Mouse (Mus musculus) limb, embryonic 14.5 days (tissue): ENCODE results near the gene Gmip. TPM values are rescaled to one million over a fixed set of nuclear protein-coding genes. Genes with fewer than 3 reads are reported as not detected.

Experiments used
- ATAC-seq: fragments of 200-750 bp; cut with Nextera tagmentation; 2 replicates; pipeline ENCODE4 v1.8.0; 2017; ENCODE audit warnings: low read depth, moderate number of reproducible peaks, moderate TSS enrichment; ENCODE audit not compliant: low FRiP score
- DNase-seq: peaks from one replicate; pipeline ENCODE4 v3.0.0-alpha.2; 2015; ENCODE audit warnings: low spot score
- H3K27ac ChIP-seq: fragments of 300-500 bp; sonication (generic); replicated peaks from 2 replicates; pipeline ENCODE4 v1.5.1; 2014; ENCODE audit warnings: low read depth, mild to moderate bottlenecking, low read length, moderate library complexity, mixed read lengths
- H3K27me3 ChIP-seq: fragments of 300-500 bp; sonication (generic); 2 replicates; pipeline ENCODE4 v1.6.1; 2014; ENCODE audit warnings: low read length, mixed read lengths; ENCODE audit not compliant: control insufficient read depth, insufficient read depth
- H3K36me3 ChIP-seq: fragments of 300-500 bp; sonication (generic); 2 replicates; pipeline ENCODE4 v1.6.1; 2014; ENCODE audit warnings: mild to moderate bottlenecking, low read length, moderate library complexity, mixed read lengths; ENCODE audit not compliant: control insufficient read depth, insufficient read depth
- H3K4me1 ChIP-seq: fragments of 300-500 bp; sonication (generic); 2 replicates; pipeline ENCODE4 v1.6.1; 2014; ENCODE audit warnings: antibody characterized with exemption, low read length, mixed read lengths; ENCODE audit not compliant: control insufficient read depth, insufficient read depth
- H3K4me2 ChIP-seq: fragments of 300-500 bp; sonication (generic); replicated peaks from 2 replicates; pipeline ENCODE4 v1.6.1; 2014; ENCODE audit warnings: low read depth, mild to moderate bottlenecking, low read length, moderate library complexity; ENCODE audit not compliant: severe bottlenecking
- H3K4me3 ChIP-seq: fragments of 300-500 bp; sonication (generic); replicated peaks from 2 replicates; pipeline ENCODE4 v1.5.1; 2014; ENCODE audit warnings: low read length
- H3K9ac ChIP-seq: fragments of 300-500 bp; sonication (generic); 2 replicates; pipeline ENCODE4 v1.6.1; 2014; ENCODE audit warnings: mild to moderate bottlenecking, low read depth, low read length, moderate library complexity; ENCODE audit not compliant: severe bottlenecking
- H3K9me3 ChIP-seq: fragments of 300-500 bp; sonication (generic); 2 replicates; pipeline ENCODE4 v1.6.1; 2016; ENCODE audit warnings: low read length; ENCODE audit not compliant: control insufficient read depth
- POLR2A ChIP-seq: fragments of 200-500 bp; IDR thresholded peaks from 2 replicates; pipeline ENCODE4 v1.8.0; 2012; ENCODE audit warnings: inconsistent platforms, mild to moderate bottlenecking, moderate library complexity, borderline replicate concordance; ENCODE audit not compliant: insufficient read depth, insufficient read length; ENCODE audit errors: extremely low read depth
- WGBS: fragments of 180-500 bp; shearing (Covaris S2); extraction: QIAGEN DNeasy Blood & Tissue Kit; methylation state at CpG from one replicate; pipeline ENCODE4 v1.1.7; 2014; 5-methylcytosine and 5-hydroxymethylcytosine counted together
- polyA plus RNA-seq, 2 experiments: library from polyadenylated mRNA; depleted of rRNA in 1 of 2; stranded (reverse) in 1 of 2; unstranded in 1 of 2; fragments of >200 nt; fragmentation: Nextera tagmentation in 1 of 2; extraction: Ambion mirVana in 1 of 2; gene quantifications; 2 replicates each; pipeline versions ENCODE4 v1.2.1 to v1.2.3; 2012 to 2014

The Gmip gene
- polyA plus RNA-seq, 2 experiments: 7.7 to 25.4 TPM

DNA sequence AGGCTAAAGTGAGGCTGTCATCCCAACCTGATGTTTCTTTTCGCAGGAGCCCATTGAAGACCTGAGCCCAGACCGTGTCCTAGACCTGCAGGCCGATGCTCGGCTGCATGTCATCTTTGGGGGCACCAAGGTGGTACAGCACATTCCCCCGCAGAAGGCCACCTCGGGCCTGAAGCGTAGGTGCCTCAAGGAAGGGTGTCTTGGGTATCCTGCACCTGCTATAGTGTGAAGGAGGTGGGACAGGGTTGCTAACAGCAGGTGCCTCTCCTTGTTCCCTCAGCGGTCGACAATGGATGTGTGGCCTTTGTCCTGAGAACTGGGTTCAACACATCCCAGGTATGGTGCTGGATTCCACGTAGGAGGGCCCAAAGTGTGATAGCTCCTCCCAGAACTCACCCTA, 10.8 kb upstream of the Gmip start:
- Histone ChIP-seq H3K27me3 (no peaks in the 10 kb centered on the region), H3K4me2 (no peak overlapping the region), H3K36me3 (peaks cover 90% of the 10 kb centered on the region), H3K4me3 (no peak overlapping the region), H3K27ac (no peak overlapping the region), H3K9ac (no peak overlapping the region), H3K4me1 (peaks cover 2% of the 10 kb centered on the region), H3K9me3 (no peaks in the 10 kb centered on the region)
- 94% methylated on average over 10 of the region's 10 CpGs for WGBS
- no peak for TF ChIP-seq POLR2A
- DNase-seq: no peak
- no peak for ATAC-seq

DNA sequence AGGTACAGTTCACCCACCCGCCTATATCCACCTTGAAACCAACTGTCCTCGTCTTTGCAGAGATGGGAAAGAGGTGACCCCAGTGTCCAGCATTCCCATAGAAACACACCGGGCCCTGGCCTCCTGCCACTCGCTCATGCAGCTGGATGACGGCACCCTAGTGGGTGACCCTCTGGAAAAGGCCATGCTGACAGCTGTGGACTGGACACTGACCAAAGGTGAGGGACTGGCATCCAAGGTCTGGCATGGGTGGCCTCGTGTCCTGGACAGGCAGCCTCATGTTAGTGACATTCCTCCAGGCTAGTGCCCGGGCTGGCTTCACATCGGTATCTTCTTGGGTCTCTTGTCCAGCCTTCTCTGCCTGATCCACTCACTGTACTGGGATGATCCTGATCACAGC, 9.2 kb upstream of the Gmip start:
- no peak overlapping the region for H3K4me2 ChIP-seq
- WGBS: 91% methylated on average over 8 of the region's 8 CpGs
- H3K36me3 ChIP-seq: peaks cover 99% of the 10 kb centered on the region
- ATAC-seq: no peak
- H3K9ac ChIP-seq: no peak overlapping the region
- no peaks in the 10 kb centered on the region for H3K4me1 ChIP-seq
- no peak for DNase-seq
- no peak for TF ChIP-seq POLR2A
- H3K4me3 ChIP-seq: no peak overlapping the region
- H3K27me3 ChIP-seq: no peaks in the 10 kb centered on the region
- no peak overlapping the region for H3K27ac ChIP-seq
- H3K9me3 ChIP-seq: no peaks in the 10 kb centered on the region

DNA sequence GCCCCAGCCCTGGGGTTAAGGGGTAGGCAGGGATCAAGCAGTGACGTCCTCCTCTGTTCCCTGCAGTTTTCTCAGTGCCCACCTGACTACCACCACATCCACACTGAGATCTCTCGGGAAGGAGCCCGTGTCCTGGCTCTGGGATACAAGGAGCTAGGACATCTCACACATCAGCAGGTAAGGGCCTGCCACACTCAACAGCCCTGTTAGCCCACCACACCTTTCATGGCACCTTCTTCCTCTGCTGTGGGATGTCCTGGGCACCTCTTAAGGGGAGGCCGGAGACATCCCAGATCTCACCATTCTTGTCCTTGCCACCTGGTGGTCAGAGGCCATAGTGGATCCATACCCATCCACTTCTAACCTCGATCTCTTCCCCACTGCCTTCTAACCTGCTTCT, 8.5 kb upstream of the Gmip start:
- no peak overlapping the region for H3K4me2 ChIP-seq
- no peak overlapping the region for H3K27ac ChIP-seq
- no peak overlapping the region for H3K9ac ChIP-seq
- peaks cover 99% of the 10 kb centered on the region for H3K36me3 ChIP-seq
- no peak overlapping the region for H3K4me3 ChIP-seq
- no peaks in the 10 kb centered on the region for H3K4me1 ChIP-seq
- H3K9me3 ChIP-seq: no peaks in the 10 kb centered on the region
- WGBS: 95% methylated on average over 5 of the region's 5 CpGs
- no peak for TF ChIP-seq POLR2A
- DNase-seq: no peak
- no peak for ATAC-seq
- no peaks in the 10 kb centered on the region for H3K27me3 ChIP-seq

DNA sequence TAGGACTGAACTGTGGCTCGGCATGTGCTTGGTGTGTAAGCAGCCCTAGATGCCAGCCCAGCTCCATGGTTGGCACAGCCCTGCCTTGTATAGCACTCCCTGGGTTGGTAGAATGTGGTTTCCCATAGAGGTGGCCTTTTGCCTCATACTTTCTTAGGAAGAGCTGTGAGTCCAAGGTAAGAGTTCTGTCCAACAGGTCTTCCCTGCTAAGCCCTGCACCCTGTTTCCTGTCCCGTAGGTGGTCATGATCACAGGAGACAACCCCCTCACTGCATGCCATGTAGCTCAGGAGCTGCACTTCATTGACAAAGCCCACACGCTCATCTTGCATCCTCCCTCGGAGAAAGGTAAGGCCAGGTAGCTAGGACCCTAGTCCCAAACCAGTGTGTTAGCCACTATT, 6.7 kb upstream of the Gmip start:
- Histone ChIP-seq H3K9ac (no peak overlapping the region), H3K9me3 (no peaks in the 10 kb centered on the region), H3K27ac (no peak overlapping the region), H3K4me2 (no peak overlapping the region), H3K4me3 (no peak overlapping the region), H3K27me3 (no peaks in the 10 kb centered on the region), H3K4me1 (no peaks in the 10 kb centered on the region), H3K36me3 (peaks cover 99% of the 10 kb centered on the region)
- ATAC-seq: no peak
- WGBS: 96% methylated on average over 4 of the region's 4 CpGs
- no peak for TF ChIP-seq POLR2A
- no peak for DNase-seq

DNA sequence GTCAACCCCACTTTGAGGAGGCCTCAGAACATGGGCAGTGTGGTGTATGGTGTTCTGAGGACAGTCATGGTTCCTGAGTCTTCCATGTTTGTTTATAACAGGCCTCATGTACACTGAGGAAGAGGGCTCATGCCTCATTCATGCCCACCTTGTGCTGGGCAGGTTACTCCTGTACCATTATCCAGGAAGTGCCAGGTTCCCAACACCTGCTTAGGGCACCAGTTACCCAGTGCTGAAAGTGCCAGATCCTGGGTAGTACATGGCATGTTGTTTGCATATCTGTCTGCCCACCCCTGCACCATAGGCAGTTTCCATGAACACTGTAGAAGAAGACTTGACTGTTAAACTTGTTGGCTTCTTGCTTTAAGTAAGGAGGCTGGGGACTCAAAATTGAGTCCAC, 6.3 kb upstream of the Gmip start:
- Histone ChIP-seq H3K27ac (no peak overlapping the region), H3K36me3 (peaks cover 99% of the 10 kb centered on the region), H3K27me3 (no peaks in the 10 kb centered on the region), H3K9ac (no peak overlapping the region), H3K4me3 (no peak overlapping the region), H3K4me1 (no peaks in the 10 kb centered on the region), H3K4me2 (no peak overlapping the region), H3K9me3 (no peaks in the 10 kb centered on the region)
- ATAC-seq (no peak), DNase-seq (no peak)
- TF ChIP-seq POLR2A: no peak

DNA sequence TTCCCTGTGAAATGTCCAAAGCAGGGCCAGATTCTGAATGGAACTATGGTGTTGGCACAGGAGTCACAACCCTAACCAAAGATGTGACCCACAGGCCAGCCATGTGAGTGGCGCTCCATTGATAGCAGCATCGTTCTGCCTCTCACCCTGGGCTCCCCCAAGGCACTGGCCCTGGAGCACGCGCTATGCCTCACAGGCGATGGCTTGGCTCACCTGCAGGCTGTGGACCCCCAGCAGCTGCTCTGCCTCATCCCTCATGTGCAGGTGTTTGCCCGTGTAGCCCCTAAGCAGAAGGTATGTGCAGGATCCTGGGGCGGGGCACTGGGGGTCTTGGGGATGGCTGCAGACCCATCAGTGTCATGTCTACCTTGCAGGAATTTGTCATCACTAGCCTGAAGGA, 5.1 kb upstream of the Gmip start:
- no peak overlapping the region for H3K4me2 ChIP-seq
- DNase-seq: no peak
- 0 out of 2 replicates have a peak, but pooled peaks cover 2% of the 10 kb centered on the region for H3K4me1 ChIP-seq
- no peaks in the 10 kb centered on the region for H3K27me3 ChIP-seq
- H3K27ac ChIP-seq: no peak overlapping the region
- peaks cover 95% of the 10 kb centered on the region for H3K36me3 ChIP-seq
- H3K9ac ChIP-seq: no peak overlapping the region
- no peak for TF ChIP-seq POLR2A
- WGBS: 94% methylated on average over 7 of the region's 7 CpGs
- H3K9me3 ChIP-seq: no peaks in the 10 kb centered on the region
- no peak overlapping the region for H3K4me3 ChIP-seq
- ATAC-seq: no peak
